Mouse (Mus musculus): ENCODE measurements around the gene Gm20431.
"Not testable (repeated sequence)": the region's sequence is repeated elsewhere in the genome, so short reads cannot be mapped to it uniquely, and the experiment has no call there.

The Gm20431 gene

GRCm38 (mm10) chr2:167630421-167630820 is 30.9 kb downstream of the Gm20431 start:
- DNase-seq (ENCODE audit: low spot score): no peak

GRCm38 (mm10) chr2:167629665-167630209 is 31.6 kb downstream of the Gm20431 start:
- no peak for DNase-seq (ENCODE audit: low spot score)

GRCm38 (mm10) chr2:167628872-167629271 is 32.4 kb downstream of the Gm20431 start:
- DNase-seq (ENCODE audit: low spot score): no peak

GRCm38 (mm10) chr2:167627019-167627418 is 34.3 kb downstream of the Gm20431 start:
- DNase-seq (ENCODE audit: low spot score): no peak

GRCm38 (mm10) chr2:167625670-167626069 is 35.6 kb downstream of the Gm20431 start:
- no peak for DNase-seq (ENCODE audit: low spot score)

GRCm38 (mm10) chr2:167624368-167625075 is 36.8 kb downstream of the Gm20431 start:
- no peak for DNase-seq (ENCODE audit: low spot score)

GRCm38 (mm10) chr2:167622965-167623364 is 38.3 kb downstream of the Gm20431 start:
- no peak for DNase-seq (ENCODE audit: low spot score)

- no peak for DNase-seq (ENCODE audit: low spot score)
Observed at GRCm38 (mm10) chr2:167622352-167622751, 38.9 kb downstream of the Gm20431 start.

- no peak for DNase-seq (ENCODE audit: low spot score)
Observed at GRCm38 (mm10) chr2:167621255-167622087, 39.8 kb downstream of the Gm20431 start.

- no peak for DNase-seq (ENCODE audit: low spot score)
Observed at GRCm38 (mm10) chr2:167617472-167617871, 43.8 kb downstream of the Gm20431 start.

- no peak for DNase-seq (ENCODE audit: low spot score)
Observed at GRCm38 (mm10) chr2:167617034-167617433, 44.3 kb downstream of the Gm20431 start.

- not testable (repeated sequence) for DNase-seq (ENCODE audit: low spot score)
Observed at GRCm38 (mm10) chr2:167613335-167613734, 48.0 kb downstream of the Gm20431 start.

- no peak for DNase-seq (ENCODE audit: low spot score)
Observed at GRCm38 (mm10) chr2:167612122-167612521, 49.2 kb downstream of the Gm20431 start.

- no peak for DNase-seq (ENCODE audit: low spot score)
Observed at GRCm38 (mm10) chr2:167611287-167611686, 50.0 kb downstream of the Gm20431 start.

GRCm38 (mm10) chr2:167606745-167607123 is 54.6 kb downstream of the Gm20431 start:
- no peak for DNase-seq (ENCODE audit: low spot score)

- no peak for DNase-seq (ENCODE audit: low spot score)
Observed at GRCm38 (mm10) chr2:167605817-167606744, 55.2 kb downstream of the Gm20431 start.

- peak; percentile 83 for DNase-seq (ENCODE audit: low spot score)
Observed at GRCm38 (mm10) chr2:167605178-167605794, 56.0 kb downstream of the Gm20431 start.

GRCm38 (mm10) chr2:167602978-167603377 is 58.3 kb downstream of the Gm20431 start:
- no peak for DNase-seq (ENCODE audit: low spot score)

GRCm38 (mm10) chr2:167602364-167602763 is 58.9 kb downstream of the Gm20431 start:
- DNase-seq (ENCODE audit: low spot score): no peak

- DNase-seq (ENCODE audit: low spot score): no peak
Observed at GRCm38 (mm10) chr2:167600481-167600995, 60.8 kb downstream of the Gm20431 start.

GRCm38 (mm10) chr2:167599917-167600316 is 61.4 kb downstream of the Gm20431 start:
- DNase-seq (ENCODE audit: low spot score): no peak

All from layer of hippocampus, adult 9-10 months (tissue).